Comparison of ENCODE assay signal across 8 mouse cellular contexts in genomic region chr12:112145211-112145874, GRCm38 (mm10). TPM values are rescaled to one million over a fixed set of nuclear protein-coding genes. Genes with fewer than 3 reads are reported as not detected.
DNase-seq lines count a peak whose midpoint lies in the region; ATAC-seq and TF ChIP-seq lines count a peak whose summit lies in the region.

No protein-coding gene starts in this region.

- H3K27ac ChIP-seq in intestine, postnatal 0 days (ENCODE audit: low read depth, low read length) = no peak overlapping the region
- peak overlapping the region; percentile 85 for H3K27ac ChIP-seq in midbrain, embryonic 10.5 days (replicated peaks)

- H3K36me3 ChIP-seq in intestine, postnatal 0 days (ENCODE audit: control insufficient read depth, insufficient read depth) = no peaks in the 10 kb centered on the region
- 0 out of 2 replicates have a peak, but pooled peaks cover 5% of the 10 kb centered on the region for H3K36me3 ChIP-seq in midbrain, embryonic 10.5 days

- DNase-seq in adrenal gland, postnatal 14 days = peak; percentile 92
- DNase-seq in embryo, embryonic 11.5 days (ENCODE audit: low read depth, low spot score) = peak; percentile 78
- peak; percentile 98 for DNase-seq in heart, adult 11 months
- DNase-seq in left cerebral cortex, postnatal 36 days (ENCODE audit: low spot score in 2 of 2) = peak; percentile 83 to 86
- peak; percentile 91 for DNase-seq in midbrain, embryonic 10.5 days (ENCODE audit: low spot score)
- peak; percentile 41 for DNase-seq in skeletal muscle tissue, adult 2 months (ENCODE audit: low read depth, low spot score)

- no peak overlapping the region for H3K9ac ChIP-seq in intestine, postnatal 0 days (ENCODE audit: low read depth, low read length)

- peak; percentile 99 for TF ChIP-seq CTCF in intestine, postnatal 0 days (IDR thresholded peaks at IDR 0.05; ENCODE audit: low read depth)

- H3K27me3 ChIP-seq in intestine, postnatal 0 days (replicated peaks; ENCODE audit: control insufficient read depth, insufficient read depth, low read length) = peaks cover 64% of the 10 kb centered on the region
- peaks cover 96% of the 10 kb centered on the region for H3K27me3 ChIP-seq in midbrain, embryonic 10.5 days (ENCODE audit: low read depth, poor library complexity, severe bottlenecking)

- peak overlapping the region; percentile 77 for H3K4me2 ChIP-seq in intestine, postnatal 0 days (replicated peaks; ENCODE audit: low read depth)

- WGBS in intestine, postnatal 0 days = 0% methylated on average over 37 of the region's 37 CpGs
- under 1% methylated on average over 37 of the region's 37 CpGs for WGBS in midbrain, embryonic 10.5 days

- H3K4me3 ChIP-seq in intestine, postnatal 0 days (ENCODE audit: low read depth, low read length) = peak overlapping the region; percentile 46
- peak overlapping the region; percentile 70 for H3K4me3 ChIP-seq in midbrain, embryonic 10.5 days

- peaks cover 8% of the 10 kb centered on the region for H3K4me1 ChIP-seq in intestine, postnatal 0 days (replicated peaks; ENCODE audit: control insufficient read depth, insufficient read depth, low read length)
- H3K4me1 ChIP-seq in midbrain, embryonic 10.5 days = peaks cover 86% of the 10 kb centered on the region

- ATAC-seq in intestine, postnatal 0 days = peak; percentile 32; the same call in 1 of the 2 replicates
- ATAC-seq in erythroid progenitor cell, adult 5-6 weeks (replicated peaks; ENCODE audit: low FRiP score, poor library complexity, severe bottlenecking) = no peak; the same call in 1 of the 2 replicates

- intact Hi-C loops in left cerebral cortex, postnatal 36 days (cut with DNase I) = loop anchor here (1.0 to 5.0 kb wide), 2 partner anchors 182 to 328 kb away; no protein-coding TSS in a partner anchor

- no peaks in the 10 kb centered on the region for H3K9me3 ChIP-seq in intestine, postnatal 0 days (ENCODE audit: control insufficient read depth)
- H3K9me3 ChIP-seq in midbrain, embryonic 10.5 days (replicated peaks) = no peaks in the 10 kb centered on the region

RNA-seq across cellular contexts. Expression of gene Kif26a, which starts 0.7 kb away (rescaled TPM):
- total RNA-seq in adrenal gland, postnatal 14 days (2021) = 12.8 and 15.4 TPM in 2 replicates
- polyA plus RNA-seq in intestine, postnatal 0 days (2015; fragmentation: Nextera tagmentation; extraction: Ambion mirVana) = 0.89 and 1.1 TPM in 2 replicates
- 1 to 10 TPM; 5.1 to 5.3 TPM for total RNA-seq in left cerebral cortex, postnatal 36 days (2021)
- polyA plus RNA-seq in midbrain, embryonic 10.5 days (2016; fragmentation: Nextera tagmentation; extraction: Ambion mirVana) = 3.3 and 4.7 TPM in 2 replicates
- not detected in 2 replicates for total RNA-seq in erythroid progenitor cell, adult 5-6 weeks (2015; ENCODE audit: low replicate concordance)
- not detected in 2 replicates for total RNA-seq in erythroid progenitor cell, adult 5-6 weeks (2017; ENCODE audit: low replicate concordance)

RNA-seq across cellular contexts. Expression of gene Aspg, which starts 38.9 kb away (rescaled TPM):
- 40.1 and 40.8 TPM in 2 replicates for total RNA-seq in adrenal gland, postnatal 14 days (2021)
- 14.3 and 14.4 TPM in 2 replicates for polyA plus RNA-seq in intestine, postnatal 0 days (2015; fragmentation: Nextera tagmentation; extraction: Ambion mirVana)
- 1 to 10 TPM; 2.4 to 4.5 TPM for total RNA-seq in left cerebral cortex, postnatal 36 days (2021)
- 1.3 and 1.5 TPM in 2 replicates for polyA plus RNA-seq in midbrain, embryonic 10.5 days (2016; fragmentation: Nextera tagmentation; extraction: Ambion mirVana)
- total RNA-seq in erythroid progenitor cell, adult 5-6 weeks (2015; ENCODE audit: low replicate concordance) = not detected in 2 replicates
- total RNA-seq in erythroid progenitor cell, adult 5-6 weeks (2017; ENCODE audit: low replicate concordance) = not detected in 2 replicates

Comparison
In these comparisons a context has a peak if more than half of its experiments do, and no peak if none do; other contexts are left out.
1. DNase-seq: peak in every context shown above with its lines; median percentile 98 in heart, adult 11 months; 92 in adrenal gland, postnatal 14 days; 91 in midbrain, embryonic 10.5 days; 84 in left cerebral cortex, postnatal 36 days; 78 in embryo, embryonic 11.5 days; 41 in skeletal muscle tissue, adult 2 months.
2. RNA of gene Kif26a, which starts 0.7 kb away (total RNA-seq): 12.8 to 15.4 TPM in adrenal gland, postnatal 14 days and 5.1 to 5.3 TPM in left cerebral cortex, postnatal 36 days; not detected in erythroid progenitor cell, adult 5-6 weeks; every median in the first group is over 4 times any median in the second.